Comparison of ENCODE assay signal across 14 mouse cellular contexts in genomic region chr17:67726601-67727000, GRCm38 (mm10). TPM values are rescaled to one million over a fixed set of nuclear protein-coding genes. Genes with fewer than 3 reads are reported as not detected.
"Had no signal": no experiment of that assay in that cellular context is flagged by ENCODE, and none has a peak within 500 bp of the region (broad histone marks: within the 10 kb centered on the region; RNA-seq: fewer than 3 reads in every experiment).

No protein-coding gene starts in this region.

- H3K27me3 ChIP-seq: intestine, embryonic 15.5 days; liver, embryonic 13.5 days; lung, embryonic 15.5 days; megakaryocyte, embryonic 14.5 days; midbrain, embryonic 15.5 days; neural tube, embryonic 12.5 days had no signal

- H3K9ac ChIP-seq: intestine, embryonic 15.5 days; liver, embryonic 13.5 days; liver, postnatal 0 days; lung, embryonic 15.5 days; midbrain, embryonic 15.5 days; neural tube, embryonic 12.5 days had no signal

- H3K4me3 ChIP-seq: intestine, embryonic 15.5 days; left cerebral cortex, adult 2 months; limb, embryonic 10.5 days; liver, embryonic 13.5 days; lung, embryonic 15.5 days; megakaryocyte, embryonic 14.5 days; midbrain, embryonic 15.5 days; neural tube, embryonic 12.5 days had no signal

- DNase-seq: liver, embryonic 13.5 days; liver, postnatal 0 days; lung, postnatal 14 days; thymus, postnatal 25 days had no signal

- H3K4me1 ChIP-seq: liver, embryonic 13.5 days; megakaryocyte, embryonic 14.5 days; midbrain, embryonic 15.5 days had no signal

- H3K4me2 ChIP-seq: intestine, embryonic 15.5 days; liver, embryonic 13.5 days; lung, embryonic 15.5 days; midbrain, embryonic 11.5 days; midbrain, embryonic 15.5 days; neural tube, embryonic 12.5 days had no signal

- H3K27ac ChIP-seq: intestine, embryonic 15.5 days; left cerebral cortex, adult 2 months; limb, embryonic 10.5 days; liver, embryonic 13.5 days; lung, embryonic 15.5 days; macrophage; midbrain, embryonic 15.5 days; neural tube, embryonic 12.5 days; stomach, postnatal 0 days had no signal

- H3K9me3 ChIP-seq: intestine, embryonic 15.5 days; limb, embryonic 10.5 days; liver, embryonic 13.5 days; lung, embryonic 15.5 days; midbrain, embryonic 15.5 days; neural tube, embryonic 12.5 days had no signal

- ATAC-seq: intestine, embryonic 15.5 days; liver, postnatal 0 days; midbrain, embryonic 15.5 days had no signal

- H3K36me3 ChIP-seq: intestine, embryonic 15.5 days; limb, embryonic 10.5 days; liver, embryonic 13.5 days; lung, embryonic 15.5 days; midbrain, embryonic 15.5 days had no signal

RNA-seq across cellular contexts. Expression of gene Lama1, which starts 29.5 kb away (rescaled TPM):
- polyA plus RNA-seq: macrophage had no signal
